Mouse (Mus musculus) fibroblast of lung, adult 2 months (primary cell): ENCODE data around the gene Chst12.

Experiments
- DNase-seq: peaks from one replicate; pipeline ENCODE4 v3.0.0-alpha.2; 2011; ENCODE audit warnings: low read depth

Gene Chst12

GRCm38 (mm10) chr5:140517921-140518230 lies 12.5 kb downstream of the Chst12 start:
- no peak for DNase-seq

GRCm38 (mm10) chr5:140521196-140521595 lies 15.8 kb downstream of the Chst12 start:
- no peak for DNase-seq

GRCm38 (mm10) chr5:140526754-140527153 lies 21.4 kb downstream of the Chst12 start:
- no peak for DNase-seq

- DNase-seq, result no peak
Measured at GRCm38 (mm10) chr5:140538111-140538683, 32.8 kb downstream of the Chst12 start.

GRCm38 (mm10) chr5:140540106-140540505 lies 34.8 kb downstream of the Chst12 start:
- DNase-seq, result peak; percentile 38

- no peak for DNase-seq
Measured at GRCm38 (mm10) chr5:140542811-140543575, 37.6 kb downstream of the Chst12 start.

- DNase-seq, result no peak
Measured at GRCm38 (mm10) chr5:140545651-140546050, 40.3 kb downstream of the Chst12 start.

GRCm38 (mm10) chr5:140546332-140546731 lies 41.0 kb downstream of the Chst12 start:
- DNase-seq, result no peak

GRCm38 (mm10) chr5:140549306-140550047 lies 44.1 kb downstream of the Chst12 start:
- DNase-seq, result no peak

GRCm38 (mm10) chr5:140553719-140554118 lies 48.4 kb downstream of the Chst12 start:
- DNase-seq, result no peak

- no peak for DNase-seq
Measured at GRCm38 (mm10) chr5:140556859-140557258, 51.5 kb downstream of the Chst12 start.

- DNase-seq, result no peak
Measured at GRCm38 (mm10) chr5:140562601-140563000, 57.3 kb downstream of the Chst12 start.

GRCm38 (mm10) chr5:140564896-140565295 lies 59.5 kb downstream of the Chst12 start, which contains the start of gene Grifin:
Gene Grifin, minus strand, starts transcription at chr5:140565071.
- no peak for DNase-seq

- no peak for DNase-seq
Measured at GRCm38 (mm10) chr5:140565451-140565850, 60.1 kb downstream of the Chst12 start.

GRCm38 (mm10) chr5:140565856-140566255 lies 60.5 kb downstream of the Chst12 start:
- no peak for DNase-seq

GRCm38 (mm10) chr5:140566271-140566670 lies 60.9 kb downstream of the Chst12 start:
- no peak for DNase-seq

GRCm38 (mm10) chr5:140567321-140567720 lies 62.0 kb downstream of the Chst12 start:
- DNase-seq, result no peak

GRCm38 (mm10) chr5:140567751-140568150 lies 62.4 kb downstream of the Chst12 start:
- no peak for DNase-seq

GRCm38 (mm10) chr5:140568321-140568970 lies 63.1 kb downstream of the Chst12 start:
- DNase-seq, result no peak

GRCm38 (mm10) chr5:140569032-140569595 lies 63.8 kb downstream of the Chst12 start:
- no peak for DNase-seq

- no peak for DNase-seq
Measured at GRCm38 (mm10) chr5:140570223-140570870, 65.0 kb downstream of the Chst12 start.

- DNase-seq, result no peak
Measured at GRCm38 (mm10) chr5:140571201-140571600, 65.9 kb downstream of the Chst12 start.
